Mouse (Mus musculus) forebrain, embryonic 14.5 days (tissue): Measurements from ENCODE around the gene Vgll4. TPM values are rescaled to one million over a fixed set of nuclear protein-coding genes. Genes with fewer than 3 reads are reported as not detected.
"Not testable (repeated sequence)": the region's sequence is repeated elsewhere in the genome, so short reads cannot be mapped to it uniquely, and the experiment has no call there.

Experiments
- ATAC-seq: fragments of 200-750 bp; cut with Nextera tagmentation; 2 replicates; pipeline ENCODE4 v1.8.0; 2017; ENCODE audit warnings: mild to moderate bottlenecking, moderate library complexity
- DNase-seq: peaks from one replicate; pipeline ENCODE4 v3.0.0-alpha.2; 2015; ENCODE audit warnings: low spot score
- H3K27ac ChIP-seq: fragments of 300-500 bp; sonication (generic); 2 replicates; pipeline ENCODE4 v1.5.1; 2014; ENCODE audit warnings: low read depth, mild to moderate bottlenecking, control low read depth, low read length, moderate library complexity
- H3K27me3 ChIP-seq: fragments of 300-500 bp; sonication (generic); replicated peaks from 2 replicates; pipeline ENCODE4 v1.6.1; 2014; ENCODE audit warnings: low read length, control low read depth, mixed read lengths; ENCODE audit not compliant: control insufficient read depth, insufficient read depth
- H3K36me3 ChIP-seq: fragments of 300-500 bp; sonication (generic); 2 replicates; pipeline ENCODE4 v1.6.1; 2014; ENCODE audit warnings: low read length, control low read depth; ENCODE audit not compliant: control insufficient read depth, insufficient read depth
- H3K4me1 ChIP-seq: fragments of 300-500 bp; sonication (generic); 2 replicates; pipeline ENCODE4 v1.6.1; 2014; ENCODE audit warnings: antibody characterized with exemption, low read length, control low read depth; ENCODE audit not compliant: control insufficient read depth, insufficient read depth
- H3K4me2 ChIP-seq: fragments of 300-500 bp; sonication (generic); 2 replicates; pipeline ENCODE4 v1.6.1; 2014; ENCODE audit warnings: mild to moderate bottlenecking, control low read depth, low read length
- H3K4me3 ChIP-seq: fragments of 300-500 bp; sonication (generic); 2 replicates; pipeline ENCODE4 v1.5.1; 2014; ENCODE audit warnings: low read depth, low read length, control low read depth
- H3K9ac ChIP-seq: fragments of 300-500 bp; sonication (generic); 2 replicates; pipeline ENCODE4 v1.6.1; 2014; ENCODE audit warnings: mild to moderate bottlenecking, low read length, control low read depth, moderate library complexity
- H3K9me3 ChIP-seq: fragments of 300-500 bp; sonication (generic); replicated peaks from 2 replicates; pipeline ENCODE4 v1.6.1; 2016; ENCODE audit warnings: low read length, control low read depth, mixed read lengths; ENCODE audit not compliant: control insufficient read depth
- WGBS: fragments of 180-500 bp; shearing (Covaris S2); extraction: QIAGEN DNeasy Blood & Tissue Kit; methylation state at CpG from one replicate; pipeline ENCODE4 v1.1.7; 2014; 5-methylcytosine and 5-hydroxymethylcytosine counted together
- polyA plus RNA-seq: library from polyadenylated mRNA; unstranded; fragments of >200 nt; fragmentation: Nextera tagmentation; extraction: Ambion mirVana; gene quantifications from 2 replicates; pipeline ENCODE4 v1.2.1, GENCODE M21; 2014

The Vgll4 gene
- polyA plus RNA-seq, 1 experiment from 2014 or later: 44.9 TPM

GRCm38 (mm10) chr6:114929346-114929745, 40.4 kb downstream of the Vgll4 start:
- ATAC-seq (no peak), DNase-seq (peak; percentile 60)

GRCm38 (mm10) chr6:114928462-114928861, 41.3 kb downstream of the Vgll4 start:
- Histone ChIP-seq H3K4me2 (no peak overlapping the region), H3K9ac (no peak overlapping the region), H3K27ac (no peak overlapping the region), H3K9me3 (no peaks in the 10 kb centered on the region), H3K4me3 (no peak overlapping the region), H3K27me3 (no peaks in the 10 kb centered on the region), H3K36me3 (no peaks in the 10 kb centered on the region), H3K4me1 (peaks cover 8% of the 10 kb centered on the region)
- ATAC-seq (peak; percentile 52), DNase-seq (peak; percentile 82)
- WGBS: 4% methylated on average over 4 of the region's 4 CpGs

More at GRCm38 (mm10) chr6:114929346-114929745, 40.4 kb downstream of the Vgll4 start:
- Histone ChIP-seq H3K9ac (no peak overlapping the region), H3K4me1 (peaks cover 8% of the 10 kb centered on the region), H3K27ac (no peak overlapping the region), H3K36me3 (no peaks in the 10 kb centered on the region), H3K4me2 (no peak overlapping the region), H3K27me3 (no peaks in the 10 kb centered on the region), H3K9me3 (no peaks in the 10 kb centered on the region), H3K4me3 (no peak overlapping the region)

- WGBS: 90% methylated on average over 5 of the region's 5 CpGs
Measured at GRCm38 (mm10) chr6:114927400-114927799, 42.4 kb downstream of the Vgll4 start.

GRCm38 (mm10) chr6:114926369-114927157, 43.2 kb downstream of the Vgll4 start:
- Histone ChIP-seq H3K27me3 (no peaks in the 10 kb centered on the region), H3K9ac (no peak overlapping the region), H3K27ac (no peak overlapping the region), H3K4me3 (no peak overlapping the region), H3K36me3 (no peaks in the 10 kb centered on the region), H3K4me2 (no peak overlapping the region), H3K9me3 (no peaks in the 10 kb centered on the region), H3K4me1 (peaks cover 8% of the 10 kb centered on the region)
- 38% methylated on average over 6 of the region's 6 CpGs for WGBS
- ATAC-seq (no peak), DNase-seq (peak; percentile 85)

More at GRCm38 (mm10) chr6:114927400-114927799, 42.4 kb downstream of the Vgll4 start:
- Histone ChIP-seq H3K4me1 (peaks cover 8% of the 10 kb centered on the region), H3K9me3 (no peaks in the 10 kb centered on the region), H3K9ac (no peak overlapping the region), H3K4me3 (no peak overlapping the region), H3K36me3 (no peaks in the 10 kb centered on the region), H3K27ac (no peak overlapping the region), H3K4me2 (no peak overlapping the region), H3K27me3 (no peaks in the 10 kb centered on the region)
- DNase-seq: no peak
- no peak for ATAC-seq

- Histone ChIP-seq H3K9me3 (no peaks in the 10 kb centered on the region), H3K4me1 (0 out of 2 replicates have a peak, but pooled peaks cover 3% of the 10 kb centered on the region), H3K27me3 (no peaks in the 10 kb centered on the region), H3K27ac (no peak overlapping the region), H3K4me2 (no peak overlapping the region), H3K36me3 (no peaks in the 10 kb centered on the region), H3K4me3 (no peak overlapping the region), H3K9ac (no peak overlapping the region)
- WGBS: 84% methylated on average over 4 of the region's 4 CpGs
- ATAC-seq: no peak
- no peak for DNase-seq
Measured at GRCm38 (mm10) chr6:114925196-114925595, 44.6 kb downstream of the Vgll4 start.

GRCm38 (mm10) chr6:114922355-114923096, 47.3 kb downstream of the Vgll4 start:
- not testable (repeated sequence) for ATAC-seq, H3K27ac ChIP-seq, H3K9me3 ChIP-seq, H3K4me2 ChIP-seq, DNase-seq, H3K9ac ChIP-seq, H3K4me3 ChIP-seq, H3K27me3 ChIP-seq, H3K36me3 ChIP-seq
- H3K4me1 ChIP-seq: peaks cover 26% of the 10 kb centered on the region
- 75% methylated on average over 7 of the region's 7 CpGs for WGBS

GRCm38 (mm10) chr6:114921632-114922354, 48.0 kb downstream of the Vgll4 start:
- ATAC-seq: peak; percentile 92
- peak; percentile 96 for DNase-seq
- 2% methylated on average over 15 of the region's 15 CpGs for WGBS
- Histone ChIP-seq H3K4me2 (peak overlapping the region; percentile 57), H3K9ac (peak overlapping the region; percentile 83), H3K4me1 (peaks cover 32% of the 10 kb centered on the region), H3K36me3 (no peaks in the 10 kb centered on the region), H3K27ac (peak overlapping the region; percentile 75; the same call in 1 of the 2 replicates), H3K27me3 (no peaks in the 10 kb centered on the region), H3K4me3 (peak overlapping the region; percentile 62), H3K9me3 (no peaks in the 10 kb centered on the region)

- no peaks in the 10 kb centered on the region for H3K27me3 ChIP-seq
- H3K4me2 ChIP-seq: peak overlapping the region; percentile 57
- H3K4me1 ChIP-seq: peaks cover 42% of the 10 kb centered on the region
- H3K9ac ChIP-seq: peak overlapping the region; percentile 83
- peak overlapping the region; percentile 75 for H3K27ac ChIP-seq
- H3K4me3 ChIP-seq: peak overlapping the region; percentile 62
- ATAC-seq (peak; percentile 47), DNase-seq (peak; percentile 70)
- H3K36me3 ChIP-seq: no peaks in the 10 kb centered on the region
- no peaks in the 10 kb centered on the region for H3K9me3 ChIP-seq
- 3% methylated on average over 17 of the region's 17 CpGs for WGBS
Measured at GRCm38 (mm10) chr6:114920523-114921445, 49.0 kb downstream of the Vgll4 start.
